Mouse (Mus musculus) left cerebral cortex, postnatal 14 days (tissue): Measurements from ENCODE around the gene Dnah1. TPM values are rescaled to one million over a fixed set of nuclear protein-coding genes. Genes with fewer than 3 reads are reported as not detected.

Source experiments
- DNase-seq, 2 experiments: peaks; one replicate each; pipeline ENCODE4 v3.0.0; 2021 to 2022; ENCODE audit warnings: low spot score in 2 of 2, mixed read lengths in 1 of 2
- intact Hi-C: fragments of 180-260 bp; cut with DNase I; formaldehyde crosslinking; loops from one replicate; pipeline ENCODE4 v1.15.1; 2025
- total RNA-seq, 2 experiments: library from RNA; stranded (reverse); gene quantifications; 2 replicates each; pipeline ENCODE4 v1.2.3; 2021

Dnah1 gene
- total RNA-seq, 2 experiments from 2014 or later: 2.0 to 3.0 TPM

DNA sequence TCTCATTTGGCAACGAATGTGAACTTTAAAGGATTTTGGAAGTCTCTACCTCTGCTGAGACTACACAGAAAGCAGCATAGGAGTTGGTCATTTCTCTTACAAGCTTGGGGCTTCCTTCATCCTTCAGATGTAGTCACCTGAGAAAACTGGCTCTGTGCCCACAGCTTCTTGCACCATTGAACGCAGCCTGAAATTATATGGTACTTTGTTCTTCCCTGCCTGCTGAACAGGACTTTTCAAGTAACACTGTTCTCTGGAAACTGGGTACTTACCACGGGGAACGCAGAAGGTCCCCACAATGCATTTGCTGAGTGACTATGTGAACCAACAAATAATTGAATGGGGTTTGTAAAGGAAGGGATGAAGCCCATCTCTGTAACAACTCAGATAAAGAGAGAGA lies 507 bp downstream of the Dnah1 start:
- DNase-seq: no peak
- intact Hi-C loops: loop anchor here (5.0 kb wide), 1 partner anchor 51 kb away; no protein-coding TSS in a partner anchor

DNA sequence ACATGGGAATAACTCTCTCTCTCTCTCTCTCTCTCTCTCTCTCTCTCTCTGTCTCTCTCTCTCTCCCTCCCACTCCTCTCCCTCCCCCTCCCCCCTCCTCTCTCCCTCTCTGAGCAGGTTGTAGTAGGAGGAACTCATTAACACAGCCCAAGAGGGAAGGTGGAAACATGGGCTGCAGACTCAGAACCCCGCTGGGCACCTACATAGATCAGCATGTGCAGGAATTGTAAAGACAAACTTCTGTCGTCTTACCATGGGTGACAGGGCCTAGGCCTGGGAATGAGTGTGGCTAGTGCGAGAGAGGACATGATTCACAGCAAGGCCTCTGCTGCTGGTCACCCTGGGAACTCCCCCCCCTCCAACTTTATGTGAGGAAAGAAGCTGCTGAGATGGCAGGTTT lies 1.5 kb downstream of the Dnah1 start:
- no peak for DNase-seq
- intact Hi-C loops: loop anchor here (5.0 kb wide), 1 partner anchor 50 kb away; no protein-coding TSS in a partner anchor

DNA sequence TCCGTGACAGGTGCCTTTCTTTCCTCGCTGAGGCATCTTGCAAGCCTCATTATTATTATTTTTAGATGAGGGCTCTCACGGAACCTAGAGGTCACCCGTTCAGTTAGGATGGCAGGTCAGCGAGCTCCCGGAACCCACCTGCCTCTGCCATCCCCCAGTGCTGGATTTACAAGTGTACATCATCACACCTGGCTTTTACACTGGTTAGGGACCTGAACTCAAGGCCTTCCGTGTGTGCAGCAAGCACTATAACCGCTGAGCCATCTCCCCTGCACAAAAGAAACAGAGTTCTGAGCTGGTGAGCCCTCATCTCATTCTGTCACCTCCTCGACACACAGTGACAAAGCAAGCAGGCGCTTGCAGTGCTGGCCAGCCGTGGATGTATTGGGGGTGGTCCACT lies 2.5 kb downstream of the Dnah1 start:
- intact Hi-C loops: loop anchor here (5.0 kb wide), 1 partner anchor 49 kb away; no protein-coding TSS in a partner anchor

DNA sequence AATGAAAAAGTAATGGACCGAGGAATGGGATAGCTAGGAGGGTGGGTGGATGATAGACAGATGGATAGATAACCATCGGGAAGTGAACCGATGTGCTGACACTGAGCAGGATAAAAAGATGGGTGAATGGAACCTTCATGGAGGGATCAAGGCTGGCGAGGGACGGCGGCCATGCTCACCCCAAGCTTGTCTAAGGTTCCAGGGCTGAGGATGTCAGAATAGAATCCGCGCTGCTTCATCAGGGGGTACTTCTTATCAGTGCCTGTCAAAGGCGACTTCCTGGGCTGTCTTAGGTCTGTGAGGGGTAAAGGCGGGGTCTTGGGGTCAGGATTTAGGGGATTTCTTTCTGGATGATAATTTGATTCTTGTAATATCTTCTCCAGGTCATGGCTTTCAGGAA lies 4.2 kb downstream of the Dnah1 start:
- intact Hi-C loops: no loop called here
- no peak for DNase-seq

More for the DNA sequence above, 2.5 kb downstream of the Dnah1 start:
- no peak for DNase-seq

DNA sequence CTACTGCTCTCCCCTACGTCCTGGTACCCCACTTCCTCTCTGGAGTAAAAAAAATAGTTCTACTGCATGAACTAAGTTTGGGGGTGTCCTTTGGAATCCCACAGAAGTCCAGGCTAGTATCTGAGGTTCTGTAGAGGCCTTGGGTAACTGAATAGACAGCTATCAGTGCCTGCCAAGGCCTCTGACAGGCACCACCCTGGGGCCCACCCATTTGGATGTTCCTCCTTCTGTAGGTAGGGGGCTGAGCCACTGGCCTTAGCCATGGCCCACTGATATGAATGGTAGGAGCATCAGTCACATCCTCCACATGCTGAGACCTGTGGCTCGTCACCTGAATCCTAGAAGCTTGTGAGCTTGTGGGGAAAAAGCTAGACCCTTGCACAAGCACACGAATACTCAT lies 5.9 kb downstream of the Dnah1 start:
- DNase-seq: no peak
- intact Hi-C loops: no loop called here

DNA sequence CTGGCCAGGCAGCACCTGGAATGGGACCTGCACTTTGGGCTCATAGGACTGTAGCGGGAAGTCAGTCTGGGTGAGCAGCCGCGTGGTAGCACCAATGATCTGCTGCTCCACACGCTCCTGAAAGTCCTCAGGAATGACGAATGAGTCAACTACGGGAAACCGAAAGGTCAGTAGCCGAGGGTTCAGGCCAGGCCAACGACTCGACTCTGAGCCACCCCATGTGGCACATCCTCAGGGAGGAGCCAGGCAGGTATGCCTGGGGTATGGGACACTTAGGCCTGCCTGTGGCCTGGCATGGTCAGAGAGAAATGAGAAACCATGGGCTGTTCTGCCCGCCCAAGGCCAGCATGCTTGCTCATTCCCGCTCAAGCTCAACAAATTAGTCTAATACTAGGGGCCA lies 7.1 kb downstream of the Dnah1 start:
- no peak for DNase-seq
- intact Hi-C loops: no loop called here

DNA sequence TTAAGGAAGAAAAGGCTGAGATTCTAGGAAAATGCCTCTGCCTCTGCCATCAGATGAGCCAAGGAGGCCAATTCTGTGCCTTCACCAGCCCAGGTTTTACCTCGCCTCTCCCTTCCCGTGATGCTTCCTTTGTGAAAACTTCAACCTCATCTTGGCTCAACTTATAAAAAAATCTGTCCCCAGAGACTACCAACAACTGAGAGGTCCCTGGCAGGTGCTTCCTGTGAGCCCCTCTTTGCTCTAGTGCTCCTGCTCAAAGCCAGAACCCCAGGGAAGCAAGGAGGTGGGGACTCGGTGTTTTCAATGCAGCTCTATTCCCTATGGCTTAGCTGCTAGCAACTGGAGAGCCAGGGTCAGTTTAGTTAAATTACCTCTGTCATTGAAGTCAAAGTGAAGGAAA lies 10.5 kb downstream of the Dnah1 start:
- no peak for DNase-seq
- intact Hi-C loops: no loop called here

DNA sequence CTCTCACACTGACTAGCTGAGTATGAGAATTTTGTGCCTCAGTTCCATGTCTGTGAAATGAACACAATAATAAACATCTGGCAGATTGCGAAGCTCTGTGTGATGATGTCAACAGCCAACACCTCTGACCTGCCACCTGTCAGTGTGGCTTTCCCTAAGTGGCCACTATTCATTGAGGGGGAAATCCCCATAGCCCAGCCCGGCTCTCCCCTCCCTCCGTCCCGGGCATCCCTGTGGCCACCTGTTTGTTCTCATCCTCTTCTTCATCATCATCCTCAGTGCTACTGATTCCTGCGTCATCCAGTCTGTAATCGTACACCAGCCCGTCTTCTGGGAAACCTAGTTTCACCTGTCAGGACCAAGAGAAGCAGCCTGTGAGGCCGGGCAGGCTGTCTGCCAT lies 38.0 kb downstream of the Dnah1 start:
- DNase-seq: no peak
- intact Hi-C loops: no loop called here

DNA sequence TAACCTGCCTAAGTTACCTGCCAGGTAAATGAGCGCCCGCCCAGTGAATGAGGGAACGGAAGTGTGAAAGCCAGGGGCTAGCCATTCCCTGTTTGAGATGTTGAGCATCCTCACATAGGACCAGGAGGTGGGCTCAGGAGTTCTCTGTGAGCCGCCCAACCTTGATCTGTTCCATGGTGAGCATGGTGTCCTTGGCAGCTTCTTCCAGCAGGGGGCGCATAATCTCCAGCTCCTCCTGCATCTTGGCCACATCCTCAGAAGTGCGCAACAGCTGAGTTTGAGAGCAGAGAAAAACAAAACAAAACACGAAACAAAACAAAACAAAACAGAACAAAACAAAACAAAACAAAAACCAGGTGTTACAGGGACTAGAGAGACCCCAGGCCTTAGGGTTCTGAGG lies 51.5 kb downstream of the Dnah1 start:
- peak; percentile 85 to 86 for DNase-seq
- intact Hi-C loops: loop anchor here (2.0 to 5.0 kb wide), 2 partner anchors 50 to 201 kb away; partner anchors contain the start of gene Dnah1

DNA sequence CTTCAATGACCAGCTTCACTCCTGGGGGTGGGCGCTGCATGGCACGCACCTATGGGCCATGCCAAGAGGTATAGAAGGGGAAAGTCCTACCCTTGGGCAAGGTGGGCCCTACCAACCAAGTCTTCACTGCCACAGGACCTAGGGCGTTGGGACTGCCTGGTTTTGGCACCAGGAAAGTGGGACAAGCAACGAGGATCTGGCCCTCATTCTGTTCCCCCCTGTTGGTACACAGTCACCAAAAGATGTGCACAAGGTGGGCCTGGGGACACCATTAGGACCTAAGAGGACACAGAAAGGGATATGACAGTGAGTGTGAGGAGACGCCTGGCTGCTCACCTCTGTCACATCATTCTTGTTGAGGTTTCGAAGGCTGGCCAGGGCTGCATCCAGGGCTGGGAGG lies 52.6 kb downstream of the Dnah1 start:
- intact Hi-C loops: loop anchor here (5.0 kb wide), 1 partner anchor 51 kb away; the partner anchor contains the start of gene Dnah1
- DNase-seq: no peak

DNA sequence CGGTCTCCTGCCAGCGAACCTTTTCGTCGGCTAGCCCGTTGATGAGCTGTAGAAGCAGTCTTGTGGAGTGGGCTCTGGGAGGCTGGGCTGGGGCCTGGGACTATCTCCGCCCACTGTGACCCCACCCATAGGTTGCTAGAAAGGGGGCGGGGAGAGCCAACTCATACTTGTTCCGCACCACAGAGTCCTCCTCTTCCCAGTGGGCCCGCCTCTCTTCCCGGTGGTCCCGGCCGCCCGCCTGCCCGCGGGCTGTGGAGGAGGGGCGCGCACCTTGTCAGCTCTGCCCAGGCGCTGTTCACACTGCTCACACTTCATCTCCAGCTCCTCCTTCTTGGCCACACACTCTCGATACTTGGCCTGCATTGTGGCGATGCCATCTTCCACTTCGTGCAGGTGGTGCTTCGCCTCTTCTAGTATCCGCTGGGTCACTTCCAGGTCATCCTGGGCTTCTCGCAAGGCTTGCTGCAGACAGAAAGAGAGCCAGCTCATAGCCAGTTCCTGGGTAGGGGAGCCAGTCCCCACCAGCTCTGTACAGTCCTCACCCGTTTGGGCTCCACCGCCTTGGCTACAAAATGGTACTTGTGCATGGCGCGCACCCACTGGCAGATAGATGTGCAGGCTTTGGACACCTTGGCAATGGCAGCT lies 54.1 kb downstream of the Dnah1 start:
- intact Hi-C loops: loop anchor here (5.0 kb wide), 1 partner anchor 53 kb away; the partner anchor contains the start of gene Dnah1
- peak; percentile 41 to 53 for DNase-seq

DNA sequence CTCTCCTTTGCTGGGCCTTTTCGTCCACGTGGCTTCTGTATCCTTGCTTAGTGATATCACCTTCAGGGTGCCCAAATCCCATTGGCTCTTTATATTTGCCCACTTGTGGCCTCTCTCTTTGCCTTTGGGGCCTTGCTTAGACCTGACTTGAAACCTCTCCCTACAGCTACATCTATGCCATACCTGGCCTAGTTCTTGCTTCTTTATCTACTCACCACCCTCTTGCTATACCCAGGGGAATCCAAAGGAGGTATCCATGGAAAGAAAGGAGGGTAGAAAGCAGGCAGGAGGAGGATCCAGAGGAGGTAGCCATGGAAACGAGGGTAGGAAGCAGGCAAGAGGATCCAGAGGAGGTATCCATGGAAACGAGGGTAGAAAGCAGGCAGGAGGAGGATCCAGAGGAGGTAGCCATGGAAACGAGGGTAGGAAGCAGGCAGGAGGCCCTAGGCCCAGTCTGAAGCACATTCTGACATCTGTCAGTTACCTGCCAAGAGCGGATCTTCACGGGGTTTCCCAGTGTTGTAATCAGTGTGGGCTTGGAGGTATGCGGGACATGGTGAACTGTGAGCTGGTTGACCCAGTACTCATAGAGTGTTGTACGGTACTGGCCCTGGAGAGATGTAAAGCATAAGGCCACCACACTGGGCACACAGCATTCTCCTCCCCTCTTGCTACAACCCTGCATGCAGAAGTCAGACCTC lies 55.2 kb downstream of the Dnah1 start:
- intact Hi-C loops: no loop called here
- peak; percentile 64 to 83 for DNase-seq

DNA sequence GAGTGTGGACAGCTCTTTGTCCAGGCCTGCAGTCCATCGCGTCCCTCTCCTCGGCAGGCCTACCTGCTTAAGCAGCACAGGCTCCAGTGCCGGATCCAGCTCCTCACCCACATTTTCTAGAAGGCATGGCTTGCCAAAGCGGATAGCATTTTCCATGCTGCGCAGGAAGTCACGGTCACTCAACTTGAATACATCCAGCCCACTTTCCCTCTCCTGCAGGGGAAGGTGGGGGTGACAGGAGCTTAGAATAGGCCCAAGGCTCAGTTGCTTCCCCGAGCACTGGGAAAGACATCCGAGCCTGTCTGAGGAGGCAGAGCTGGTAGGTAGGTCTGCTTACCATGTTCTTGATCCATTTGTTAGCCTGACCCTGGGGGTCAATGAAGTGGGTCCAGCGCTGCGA lies 56.0 kb downstream of the Dnah1 start:
- intact Hi-C loops: no loop called here
- no peak for DNase-seq

DNA sequence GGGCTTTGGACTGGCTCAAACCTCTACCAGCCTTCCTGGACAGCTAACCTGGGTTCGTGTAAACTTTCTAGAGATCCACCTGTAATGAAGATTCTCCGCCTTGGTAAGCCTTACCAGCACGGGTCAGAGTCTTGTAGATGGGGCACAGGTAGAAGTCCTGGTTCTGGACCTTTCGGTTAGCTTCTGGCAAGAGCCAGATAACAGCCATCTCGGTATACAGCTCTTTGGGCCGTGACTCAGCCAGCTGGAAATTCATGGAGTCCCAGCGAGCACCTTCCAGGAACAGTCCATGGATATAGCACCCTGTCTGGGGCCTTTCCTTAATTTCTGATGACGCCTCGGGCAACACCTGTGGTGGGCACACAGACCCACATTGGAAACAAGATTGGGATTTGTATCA lies 62.8 kb downstream of the Dnah1 start:
- intact Hi-C loops: no loop called here
- DNase-seq: no peak

DNA sequence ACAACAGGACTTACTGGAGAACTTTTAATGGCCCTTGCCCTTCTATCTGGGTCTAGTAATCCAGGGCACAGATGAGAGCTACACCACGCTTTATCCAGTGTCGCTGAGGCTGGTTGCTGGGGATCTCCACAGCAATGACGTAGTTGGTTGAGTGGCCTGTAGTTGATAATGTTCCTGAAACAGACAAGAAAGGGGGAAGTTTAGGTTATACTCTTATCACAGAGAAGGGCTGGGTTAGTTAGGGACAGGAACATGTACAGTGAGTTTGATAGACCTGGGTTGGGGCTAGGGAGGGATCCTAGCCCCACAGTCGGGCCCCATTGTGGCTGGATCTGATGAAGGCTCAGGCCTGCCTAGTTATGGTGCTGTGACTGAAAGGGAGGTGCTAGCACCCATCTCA lies 63.3 kb downstream of the Dnah1 start:
- intact Hi-C loops: no loop called here
- DNase-seq: no peak

DNA sequence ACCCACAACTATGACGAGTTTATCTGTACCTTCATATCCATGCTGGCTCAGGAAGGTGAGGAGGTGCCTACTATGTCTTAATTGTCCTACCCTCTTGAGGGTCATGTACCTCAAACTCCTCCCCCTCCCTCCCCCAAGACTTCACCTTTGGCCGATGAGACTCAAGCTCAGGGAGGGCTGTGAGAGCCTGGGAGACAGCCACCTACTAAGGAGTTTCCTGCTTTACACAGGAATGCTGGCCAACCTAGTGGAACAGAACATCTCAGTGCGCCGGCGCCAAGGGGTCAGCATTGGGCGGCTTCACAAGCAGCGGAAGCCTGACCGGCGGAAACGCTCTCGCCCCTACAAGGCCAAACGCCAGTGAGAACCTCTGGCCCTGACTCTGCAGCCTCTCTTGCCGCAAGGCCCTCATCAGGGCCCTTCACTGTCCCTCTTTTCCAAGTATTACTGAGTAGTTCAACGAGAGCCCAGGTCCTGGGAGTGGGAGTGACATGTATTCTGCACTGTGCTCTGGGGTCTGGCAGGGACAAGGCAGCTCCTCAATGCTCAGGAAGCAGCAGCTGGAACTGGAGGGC lies 65.1 kb downstream of the Dnah1 start:
- intact Hi-C loops: no loop called here
- DNase-seq: no peak

DNA sequence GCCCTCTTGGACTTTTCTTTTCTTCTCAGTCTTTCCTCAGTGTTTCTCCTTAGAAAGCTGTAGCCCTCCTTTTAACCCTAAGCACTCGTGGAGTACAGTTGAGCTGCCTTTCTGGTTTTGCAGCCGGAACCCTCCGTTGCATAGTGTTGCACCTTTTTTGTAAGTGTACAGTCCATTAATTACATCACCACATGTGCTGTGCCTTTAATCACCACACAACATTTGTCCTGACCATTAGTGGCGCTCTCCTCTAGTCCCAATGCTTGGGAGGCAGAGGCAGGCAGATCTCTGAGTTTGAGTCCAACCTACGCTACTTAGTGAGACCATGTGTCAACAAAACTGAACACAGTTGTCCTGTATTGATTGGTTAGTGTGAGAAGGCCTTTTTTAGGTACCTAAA lies 71.6 kb downstream of the Dnah1 start:
- DNase-seq: no peak
- intact Hi-C loops: loop anchor here (5.0 kb wide), 1 partner anchor 45 kb away; the partner anchor contains the start of gene Tnnc1

DNA sequence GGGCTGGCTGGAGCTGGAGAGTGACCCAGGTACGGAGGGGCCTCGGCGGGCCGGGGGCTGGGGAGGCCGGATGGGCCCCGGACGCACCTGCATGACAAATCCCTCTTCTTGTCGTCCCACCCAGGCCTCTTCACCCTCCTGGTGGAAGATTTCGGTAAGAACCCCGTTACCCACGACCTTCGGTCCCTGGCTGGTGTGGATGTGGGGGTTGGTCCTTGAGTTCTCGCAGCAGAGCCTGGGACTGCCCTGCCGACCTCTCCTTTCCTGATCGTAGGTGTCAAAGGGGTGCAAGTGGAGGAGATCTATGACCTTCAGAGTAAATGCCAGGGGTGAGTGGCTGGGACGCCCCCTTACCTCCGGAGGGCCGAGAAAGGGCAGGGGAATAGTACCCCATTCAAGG lies 72.1 kb downstream of the Dnah1 start:
- DNase-seq: no peak
- intact Hi-C loops: loop anchor here (5.0 kb wide), 1 partner anchor 44 kb away; the partner anchor contains the start of gene Tnnc1

DNA sequence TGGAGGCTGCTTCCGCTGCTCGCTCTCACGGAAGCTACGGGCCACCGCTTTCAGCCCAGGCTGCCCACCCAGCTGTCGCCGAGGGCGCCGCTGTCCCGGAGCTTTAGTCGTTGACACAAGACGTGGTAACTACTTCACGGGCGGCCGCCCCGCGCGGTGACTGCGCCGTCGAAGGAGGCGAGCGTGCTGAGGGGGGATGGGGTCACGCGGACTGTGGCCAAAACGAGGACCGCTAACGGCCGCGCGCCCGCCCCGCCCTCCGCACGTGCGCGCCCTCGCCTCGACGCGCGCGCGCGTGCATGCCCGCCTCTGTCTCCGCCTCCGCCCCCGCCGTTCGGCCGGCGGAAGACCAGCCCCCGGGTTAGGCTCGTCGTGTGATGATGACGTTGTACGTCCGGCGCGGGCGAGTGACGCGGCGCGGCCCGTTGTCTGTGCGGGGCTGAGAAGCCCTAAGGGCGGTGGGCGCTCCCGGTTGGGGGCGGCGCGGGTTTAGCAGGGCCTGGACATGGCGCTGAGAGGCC lies 72.6 kb downstream of the Dnah1 start, which contains the start of the genes Phf7 and Bap1:
Gene Phf7 (minus strand): TSS at position 234 of the 521 bp plus-strand sequence.
Gene Bap1 (plus strand): TSS at position 367 of the 521 bp plus-strand sequence.
- intact Hi-C loops: loop anchor here (5.0 kb wide), 1 partner anchor 44 kb away; the partner anchor contains the start of gene Tnnc1
- DNase-seq: peak; percentile 96 to 97
